Mouse (Mus musculus) naive thymus-derived CD4-positive, alpha-beta T cell, adult 5 months (primary cell): Measurements from ENCODE around the gene Nmur2. TPM values are rescaled to one million over a fixed set of nuclear protein-coding genes. Genes with fewer than 3 reads are reported as not detected.

ENCODE experiments used
- polyA plus RNA-seq: library from polyadenylated mRNA; unstranded; fragments of 100-300 nt; shearing (Covaris generic); gene quantifications from one replicate; pipeline ENCODE4 v1.2.1, GENCODE M21; 2017

Gene Nmur2
- not detected for polyA plus RNA-seq

DNA sequence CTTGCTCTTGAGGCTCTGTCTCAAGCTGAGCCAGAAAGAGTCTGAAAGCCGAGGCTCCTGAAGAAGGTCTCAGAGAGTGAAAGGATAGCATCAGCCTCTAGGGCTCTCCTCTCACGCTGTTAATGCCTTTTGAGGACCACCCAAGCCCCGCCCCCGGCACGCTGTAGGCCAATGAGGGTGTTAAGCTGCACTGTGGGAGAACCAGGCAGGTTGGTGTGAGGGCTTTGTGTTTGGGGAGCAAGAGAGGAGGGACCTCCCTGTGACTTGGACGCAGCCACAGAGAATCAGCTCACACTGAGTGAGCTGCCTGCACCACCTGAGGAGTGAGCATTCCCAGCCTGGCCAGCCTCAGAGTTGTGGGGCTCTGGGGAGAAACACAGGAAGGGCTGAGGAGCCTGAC is at the start of gene Nmur2:
Nmur2 (minus strand) TSS at position 94 of the 400 bp plus-strand sequence.

